Mouse (Mus musculus) ES-E14 (cell line): ENCODE results near the gene H2-DMa.

Source experiments
- HCFC1 ChIP-seq: IDR thresholded peaks from 2 replicates; pipeline ENCODE4 v1.6.1; 2012; ENCODE audit warnings: low read length, inconsistent platforms, borderline replicate concordance; ENCODE audit not compliant: insufficient read depth
- MAFK ChIP-seq: IDR thresholded peaks from 2 replicates; pipeline ENCODE4 v1.6.1; 2014; ENCODE audit warnings: mild to moderate bottlenecking, low read depth, low read length, inconsistent platforms; ENCODE audit not compliant: insufficient read depth

DNA sequence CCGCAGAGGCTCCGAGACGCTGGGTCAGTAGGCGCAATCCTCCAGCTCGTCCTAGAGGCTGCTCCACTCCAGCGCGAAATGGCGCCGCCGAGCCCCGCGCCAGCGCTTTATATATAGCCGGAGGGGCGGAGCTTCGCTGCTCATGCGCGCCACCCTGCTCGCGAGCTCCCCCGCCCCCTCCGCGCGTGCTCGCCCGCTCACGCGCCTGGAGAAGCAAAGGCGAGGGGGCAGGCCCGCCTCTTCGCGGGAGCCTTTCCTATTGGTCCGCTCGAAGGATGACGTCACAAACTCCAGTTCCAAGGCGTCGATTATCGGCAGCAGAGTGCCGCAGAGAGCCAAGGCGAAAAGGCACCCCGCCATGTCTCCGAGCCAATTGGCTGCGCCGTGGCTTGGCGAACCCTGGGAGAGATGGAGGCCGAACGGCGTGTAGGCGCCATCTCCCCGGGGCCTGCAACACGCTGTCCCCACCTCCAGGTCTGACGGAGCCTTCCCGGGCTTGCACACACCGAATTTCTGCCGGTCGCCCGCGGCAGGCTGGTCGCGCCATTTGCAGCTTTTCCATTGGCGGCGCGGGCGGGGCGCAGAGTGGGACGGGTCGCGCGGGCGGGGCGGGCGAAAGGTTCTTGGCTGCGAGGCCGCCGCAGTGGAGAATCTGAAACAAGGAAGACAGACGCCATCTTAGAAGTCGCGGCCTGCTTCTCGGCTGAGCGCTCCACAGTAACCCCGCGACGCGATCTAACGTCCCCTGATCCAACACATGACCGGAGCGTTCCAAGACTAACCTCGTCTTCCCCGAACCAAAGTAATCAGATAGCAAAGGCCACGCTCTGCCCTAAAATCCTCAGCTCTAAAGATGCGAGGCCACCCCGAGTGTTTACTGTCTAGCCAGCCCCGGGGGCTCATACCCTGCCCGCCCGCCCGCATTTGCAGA is at the start of gene H2-DMa:
- TF ChIP-seq MAFK: no peak
- TF ChIP-seq HCFC1: peak; percentile 49; the same call in 1 of the 2 replicates
